Mouse (Mus musculus): ENCODE measurements around the gene Pde4d. TPM values are rescaled to one million over a fixed set of nuclear protein-coding genes. Genes with fewer than 3 reads are reported as not detected.

Pde4d gene
- polyA plus RNA-seq, 1 experiment from 2014 or later = 12.9 TPM

GRCm38 (mm10) chr13:109536636-109537035 lies 1086.9 kb downstream of the Pde4d start:
- H3K9ac ChIP-seq (ENCODE audit: low read depth, low read length) = no peak overlapping the region
- H3K9me3 ChIP-seq (replicated peaks; ENCODE audit: control insufficient read depth, low read length) = no peaks in the 10 kb centered on the region
- H3K36me3 ChIP-seq (ENCODE audit: control insufficient read depth, insufficient read depth) = no peaks in the 10 kb centered on the region
- H3K27me3 ChIP-seq (ENCODE audit: control insufficient read depth, insufficient read depth, low read depth, low read length) = no peaks in the 10 kb centered on the region
- 50% methylated on average over 4 of the region's 4 CpGs for WGBS (ENCODE audit: insufficient replicate concordance)
- ATAC-seq (ENCODE audit: low read depth) = no peak
- H3K27ac ChIP-seq (ENCODE audit: low read length) = no peak overlapping the region
- no peak overlapping the region for H3K4me2 ChIP-seq (ENCODE audit: low read depth, low read length)
- no peak overlapping the region for H3K4me3 ChIP-seq (ENCODE audit: low read depth, low read length)
- no peaks in the 10 kb centered on the region; the same call in 1 of the 2 replicates for H3K4me1 ChIP-seq (ENCODE audit: control insufficient read depth, low read depth, low read length)

GRCm38 (mm10) chr13:109539371-109539770 lies 1089.6 kb downstream of the Pde4d start:
- H3K36me3 ChIP-seq (ENCODE audit: control insufficient read depth, insufficient read depth) = no peaks in the 10 kb centered on the region
- WGBS (ENCODE audit: insufficient replicate concordance) = 48% methylated on average over 3 of the region's 3 CpGs
- H3K27ac ChIP-seq (ENCODE audit: low read length) = no peak overlapping the region
- H3K9ac ChIP-seq (ENCODE audit: low read depth, low read length) = no peak overlapping the region
- no peaks in the 10 kb centered on the region for H3K9me3 ChIP-seq (replicated peaks; ENCODE audit: control insufficient read depth, low read length)
- H3K27me3 ChIP-seq (ENCODE audit: control insufficient read depth, insufficient read depth, low read depth, low read length) = no peaks in the 10 kb centered on the region
- H3K4me1 ChIP-seq (ENCODE audit: control insufficient read depth, low read depth, low read length) = no peaks in the 10 kb centered on the region; the same call in 1 of the 2 replicates
- H3K4me2 ChIP-seq (ENCODE audit: low read depth, low read length) = no peak overlapping the region
- ATAC-seq (ENCODE audit: low read depth) = no peak
- no peak overlapping the region for H3K4me3 ChIP-seq (ENCODE audit: low read depth, low read length)

GRCm38 (mm10) chr13:109544646-109545045 lies 1094.9 kb downstream of the Pde4d start:
- H3K4me1 ChIP-seq (ENCODE audit: control insufficient read depth, low read depth, low read length) = no peaks in the 10 kb centered on the region
- 62% methylated on average over 4 of the region's 4 CpGs for WGBS (ENCODE audit: insufficient replicate concordance)
- H3K4me3 ChIP-seq (ENCODE audit: low read depth, low read length) = no peak overlapping the region
- H3K27ac ChIP-seq (ENCODE audit: low read length) = no peak overlapping the region
- no peak for ATAC-seq (ENCODE audit: low read depth)
- no peaks in the 10 kb centered on the region for H3K36me3 ChIP-seq (ENCODE audit: control insufficient read depth, insufficient read depth)
- no peaks in the 10 kb centered on the region for H3K9me3 ChIP-seq (replicated peaks; ENCODE audit: control insufficient read depth, low read length)
- H3K4me2 ChIP-seq (ENCODE audit: low read depth, low read length) = no peak overlapping the region
- no peak overlapping the region for H3K9ac ChIP-seq (ENCODE audit: low read depth, low read length)
- H3K27me3 ChIP-seq (ENCODE audit: control insufficient read depth, insufficient read depth, low read depth, low read length) = no peaks in the 10 kb centered on the region

DNA sequence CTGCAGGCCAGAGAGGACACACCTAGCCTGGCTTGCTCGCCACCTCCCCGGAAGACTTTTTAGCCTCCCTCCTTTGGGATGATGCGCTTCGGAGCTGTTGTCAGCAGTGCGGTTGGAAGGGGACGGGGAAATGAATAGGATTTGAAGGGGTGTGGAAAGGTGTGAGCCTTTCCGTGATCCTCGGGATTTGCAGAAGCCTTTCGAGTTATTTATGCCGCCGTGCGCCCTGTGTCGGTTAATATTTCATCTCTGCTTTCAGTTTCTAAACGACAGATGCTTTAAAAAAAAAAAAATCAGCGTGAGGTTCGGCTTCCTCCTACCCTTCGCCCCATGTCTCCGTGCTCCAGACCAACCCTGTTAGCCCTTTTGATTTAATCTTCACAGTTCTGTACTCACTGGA lies 1096.6 kb downstream of the Pde4d start:
- H3K4me1 ChIP-seq (ENCODE audit: control insufficient read depth, low read depth, low read length) = no peaks in the 10 kb centered on the region
- WGBS (ENCODE audit: insufficient replicate concordance) = 66% methylated on average over 18 of the region's 18 CpGs
- no peaks in the 10 kb centered on the region for H3K36me3 ChIP-seq (ENCODE audit: control insufficient read depth, insufficient read depth)
- no peaks in the 10 kb centered on the region for H3K9me3 ChIP-seq (replicated peaks; ENCODE audit: control insufficient read depth, low read length)
- no peak for ATAC-seq (ENCODE audit: low read depth)
- no peak overlapping the region for H3K27ac ChIP-seq (ENCODE audit: low read length)
- H3K27me3 ChIP-seq (ENCODE audit: control insufficient read depth, insufficient read depth, low read depth, low read length) = no peaks in the 10 kb centered on the region
- H3K4me2 ChIP-seq (ENCODE audit: low read depth, low read length) = no peak overlapping the region
- H3K4me3 ChIP-seq (ENCODE audit: low read depth, low read length) = no peak overlapping the region
- no peak overlapping the region for H3K9ac ChIP-seq (ENCODE audit: low read depth, low read length)

GRCm38 (mm10) chr13:109547006-109547587 lies 1097.3 kb downstream of the Pde4d start:
- Histone ChIP-seq H3K27me3 (ENCODE audit: control insufficient read depth, insufficient read depth, low read depth, low read length) (no peaks in the 10 kb centered on the region), H3K4me1 (ENCODE audit: control insufficient read depth, low read depth, low read length) (no peaks in the 10 kb centered on the region), H3K27ac (ENCODE audit: low read length) (no peak overlapping the region), H3K4me2 (ENCODE audit: low read depth, low read length) (no peak overlapping the region), H3K9ac (ENCODE audit: low read depth, low read length) (no peak overlapping the region), H3K4me3 (ENCODE audit: low read depth, low read length) (no peak overlapping the region), H3K9me3 (replicated peaks; ENCODE audit: control insufficient read depth, low read length) (no peaks in the 10 kb centered on the region), H3K36me3 (ENCODE audit: control insufficient read depth, insufficient read depth) (no peaks in the 10 kb centered on the region)
- ATAC-seq (ENCODE audit: low read depth) = no peak
- 61% methylated on average over 10 of the region's 10 CpGs for WGBS (ENCODE audit: insufficient replicate concordance)

DNA sequence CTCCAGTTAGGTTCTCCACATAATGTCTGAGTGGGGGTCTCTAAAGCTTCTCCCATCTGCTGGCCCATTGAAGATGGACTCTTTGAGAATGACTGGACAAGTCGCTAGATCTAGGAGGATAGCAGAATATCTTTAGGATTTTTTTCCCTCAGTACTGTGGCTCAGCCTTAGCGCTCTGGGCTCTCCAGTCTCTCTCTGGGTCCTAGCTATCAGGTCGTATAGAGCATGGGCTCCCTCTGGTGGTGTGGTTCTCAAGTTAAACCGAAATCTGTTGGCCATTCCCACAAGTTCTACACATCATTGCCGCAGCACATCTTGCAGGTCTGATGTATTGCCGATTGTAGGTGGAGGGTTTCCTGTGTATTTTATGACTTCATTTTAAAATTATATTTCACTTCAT lies 1098.0 kb downstream of the Pde4d start:
- Histone ChIP-seq H3K36me3 (ENCODE audit: control insufficient read depth, insufficient read depth) (no peaks in the 10 kb centered on the region), H3K9ac (ENCODE audit: low read depth, low read length) (no peak overlapping the region), H3K27ac (ENCODE audit: low read length) (no peak overlapping the region), H3K27me3 (ENCODE audit: control insufficient read depth, insufficient read depth, low read depth, low read length) (no peaks in the 10 kb centered on the region), H3K9me3 (replicated peaks; ENCODE audit: control insufficient read depth, low read length) (no peaks in the 10 kb centered on the region), H3K4me1 (ENCODE audit: control insufficient read depth, low read depth, low read length) (no peaks in the 10 kb centered on the region), H3K4me3 (ENCODE audit: low read depth, low read length) (no peak overlapping the region), H3K4me2 (ENCODE audit: low read depth, low read length) (no peak overlapping the region)
- no peak for ATAC-seq (ENCODE audit: low read depth)
- WGBS (ENCODE audit: insufficient replicate concordance) = 20% methylated on average over 6 of the region's 6 CpGs

GRCm38 (mm10) chr13:109548263-109548662 lies 1098.5 kb downstream of the Pde4d start:
- WGBS (ENCODE audit: insufficient replicate concordance) = 51% methylated on average over 5 of the region's 5 CpGs

DNA sequence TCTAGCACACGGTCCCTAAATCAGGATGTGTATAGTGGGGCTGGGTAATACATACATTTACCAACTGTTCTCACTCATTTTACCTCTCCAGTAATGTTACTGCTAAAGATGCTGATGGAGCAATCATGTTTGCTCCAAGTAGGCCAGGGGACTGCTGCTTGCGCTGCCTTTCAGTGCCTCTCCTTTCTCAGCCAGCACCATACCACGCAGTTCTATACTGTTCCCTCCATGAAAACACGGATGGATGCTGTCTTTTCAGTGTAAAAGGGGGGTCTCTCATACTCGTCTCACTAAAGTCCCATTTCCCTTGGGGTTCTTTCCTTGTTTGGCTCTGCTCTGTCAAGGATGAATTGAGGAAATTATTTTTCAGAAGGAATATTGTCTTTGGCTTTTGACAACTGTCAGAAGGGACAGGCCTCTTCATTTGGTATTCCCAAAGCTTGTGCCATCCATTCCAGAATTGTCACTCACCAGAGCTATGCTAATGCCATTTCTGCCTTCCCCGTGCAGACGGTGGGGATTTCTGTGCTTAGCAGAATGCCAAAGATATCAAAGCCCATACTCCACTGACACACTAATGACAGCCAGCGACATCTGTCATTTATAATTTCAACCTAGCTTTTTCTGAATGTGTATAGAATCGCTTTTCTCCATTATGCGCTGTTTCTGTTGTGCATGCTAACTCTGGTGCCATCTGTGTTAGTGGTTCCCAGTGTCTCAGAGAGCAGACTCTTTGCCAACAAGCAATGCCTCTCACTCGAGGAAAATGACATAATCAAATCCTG lies 1099.2 kb downstream of the Pde4d start:
- no peak overlapping the region for H3K9ac ChIP-seq (ENCODE audit: low read depth, low read length)
- H3K27me3 ChIP-seq (ENCODE audit: control insufficient read depth, insufficient read depth, low read depth, low read length) = no peaks in the 10 kb centered on the region
- no peak overlapping the region for H3K27ac ChIP-seq (ENCODE audit: low read length)
- H3K4me3 ChIP-seq (ENCODE audit: low read depth, low read length) = no peak overlapping the region
- H3K4me2 ChIP-seq (ENCODE audit: low read depth, low read length) = no peak overlapping the region
- H3K36me3 ChIP-seq (ENCODE audit: control insufficient read depth, insufficient read depth) = no peaks in the 10 kb centered on the region
- H3K4me1 ChIP-seq (ENCODE audit: control insufficient read depth, low read depth, low read length) = no peaks in the 10 kb centered on the region
- H3K9me3 ChIP-seq (replicated peaks; ENCODE audit: control insufficient read depth, low read length) = no peaks in the 10 kb centered on the region
- WGBS (ENCODE audit: insufficient replicate concordance) = 59% methylated on average over 11 of the region's 11 CpGs
- no peak for ATAC-seq (ENCODE audit: low read depth)

More at GRCm38 (mm10) chr13:109548263-109548662, 1098.5 kb downstream of the Pde4d start:
- Histone ChIP-seq H3K4me1 (ENCODE audit: control insufficient read depth, low read depth, low read length) (no peaks in the 10 kb centered on the region), H3K4me2 (ENCODE audit: low read depth, low read length) (no peak overlapping the region), H3K4me3 (ENCODE audit: low read depth, low read length) (no peak overlapping the region), H3K36me3 (ENCODE audit: control insufficient read depth, insufficient read depth) (no peaks in the 10 kb centered on the region), H3K27ac (ENCODE audit: low read length) (no peak overlapping the region), H3K27me3 (ENCODE audit: control insufficient read depth, insufficient read depth, low read depth, low read length) (no peaks in the 10 kb centered on the region), H3K9ac (ENCODE audit: low read depth, low read length) (no peak overlapping the region), H3K9me3 (replicated peaks; ENCODE audit: control insufficient read depth, low read length) (no peaks in the 10 kb centered on the region)
- no peak for ATAC-seq (ENCODE audit: low read depth)

DNA sequence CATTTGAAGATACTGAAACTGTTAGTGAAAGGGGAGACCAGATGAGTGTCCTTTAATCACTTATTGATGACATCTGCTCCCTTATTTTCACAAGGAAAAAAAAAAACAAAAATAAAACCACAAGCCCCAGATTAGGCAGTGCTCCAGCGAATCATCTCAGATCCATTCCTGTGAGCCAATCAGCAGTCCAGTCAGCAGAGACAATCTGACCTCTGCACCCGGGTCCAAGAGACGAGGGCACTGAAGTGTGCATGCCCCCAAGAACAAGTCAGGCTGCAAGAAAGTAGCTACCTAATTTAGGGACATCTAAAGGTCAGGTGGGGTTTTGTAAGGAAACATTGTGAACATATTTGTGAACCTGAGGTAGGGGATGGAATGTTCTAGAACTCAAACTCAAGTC lies 1102.1 kb downstream of the Pde4d start:
- ATAC-seq (ENCODE audit: low read depth) = no peak
- H3K9ac ChIP-seq (ENCODE audit: low read depth, low read length) = no peak overlapping the region
- no peaks in the 10 kb centered on the region for H3K36me3 ChIP-seq (ENCODE audit: control insufficient read depth, insufficient read depth)
- H3K4me2 ChIP-seq (ENCODE audit: low read depth, low read length) = no peak overlapping the region
- no peak overlapping the region for H3K4me3 ChIP-seq (ENCODE audit: low read depth, low read length)
- H3K9me3 ChIP-seq (replicated peaks; ENCODE audit: control insufficient read depth, low read length) = no peaks in the 10 kb centered on the region
- H3K4me1 ChIP-seq (ENCODE audit: control insufficient read depth, low read depth, low read length) = no peaks in the 10 kb centered on the region
- no peaks in the 10 kb centered on the region for H3K27me3 ChIP-seq (ENCODE audit: control insufficient read depth, insufficient read depth, low read depth, low read length)
- 42% methylated on average over 3 of the region's 3 CpGs for WGBS (ENCODE audit: insufficient replicate concordance)
- H3K27ac ChIP-seq (ENCODE audit: low read length) = no peak overlapping the region
